Mouse (Mus musculus) lung, adult 2 months (tissue): ENCODE data around the gene Irf1. TPM values are rescaled to one million over a fixed set of nuclear protein-coding genes. Genes with fewer than 3 reads are reported as not detected.
A peak's percentile ranks its signal among the peaks of the same experiment; 100 is the strongest.

Experiments used
- DNase-seq: peaks from one replicate; pipeline ENCODE4 v3.0.0; 2022
- H3K4me1 ChIP-seq: fragments of 200-500 bp; 2 replicates; pipeline ENCODE4 v1.6.1; 2011; ENCODE audit warnings: low read length; ENCODE audit not compliant: control insufficient read depth, insufficient read depth
- H3K4me3 ChIP-seq: fragments of 200-500 bp; replicated peaks from 2 replicates; pipeline ENCODE3; 2011; ENCODE audit warnings: low read depth, mild to moderate bottlenecking, control low read depth, low read length; ENCODE audit errors: extremely low read depth
- CTCF ChIP-seq: fragments of 200-500 bp; IDR thresholded peaks from 2 replicates; pipeline ENCODE4 v1.5.1; 2011; ENCODE audit warnings: mild to moderate bottlenecking, low read length, control low read depth; ENCODE audit not compliant: insufficient read depth
- POLR2A ChIP-seq: fragments of 200-500 bp; IDR thresholded peaks from 2 replicates; pipeline ENCODE4 v1.6.1; 2011; ENCODE audit warnings: low read depth, mild to moderate bottlenecking, control low read depth, low read length, borderline replicate concordance; ENCODE audit errors: extremely low read depth
- WGBS: fragments of 180-500 bp; shearing (Covaris S2); methylation state at CpG from one replicate; pipeline ENCODE4 v1.1.7; 2018; 5-methylcytosine and 5-hydroxymethylcytosine counted together
- polyA plus RNA-seq: library from polyadenylated mRNA; depleted of rRNA; stranded (reverse); fragments of >200 nt; gene quantifications from 2 replicates; pipeline ENCODE4 v1.2.3, GENCODE M21; 2012

The Irf1 gene
- polyA plus RNA-seq, 1 experiment = 130 TPM

GRCm38 (mm10) chr11:53794671-53795557 is 25.1 kb downstream of the Irf1 start:
- peak; percentile 24; the same call in 1 of the 2 replicates for TF ChIP-seq CTCF
- peak; percentile 31; the same call in 1 of the 2 replicates for TF ChIP-seq POLR2A
- Histone ChIP-seq H3K4me3 (no peak overlapping the region), H3K4me1 (peaks cover 34% of the 10 kb centered on the region)
- 13% methylated on average over 25 of the region's 25 CpGs for WGBS
- peak; percentile 49 for DNase-seq

DNA sequence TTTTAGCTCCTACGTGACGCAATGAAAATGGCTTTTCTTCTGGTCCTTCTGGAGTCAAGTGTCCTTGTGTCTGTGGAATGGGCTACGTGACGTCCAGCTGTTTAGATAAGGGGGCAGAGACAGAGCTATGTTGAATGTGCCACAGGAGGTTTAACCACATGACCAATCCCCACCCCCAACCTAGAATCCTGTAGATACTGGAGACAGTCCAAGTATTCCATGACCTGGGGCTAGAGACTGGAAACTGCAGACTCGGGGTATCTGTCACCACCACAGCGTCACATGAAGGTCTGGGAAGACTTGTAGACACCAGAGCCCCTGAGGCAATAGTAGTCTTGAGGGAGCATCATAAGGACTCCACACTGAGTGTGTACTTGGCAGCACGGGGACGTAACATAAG is 26.0 kb downstream of the Irf1 start:
- no peak for DNase-seq
- Histone ChIP-seq H3K4me3 (no peak overlapping the region), H3K4me1 (peaks cover 34% of the 10 kb centered on the region)
- WGBS = 33% methylated on average over 8 of the region's 8 CpGs
- TF ChIP-seq CTCF (no peak), POLR2A (no peak)

DNA sequence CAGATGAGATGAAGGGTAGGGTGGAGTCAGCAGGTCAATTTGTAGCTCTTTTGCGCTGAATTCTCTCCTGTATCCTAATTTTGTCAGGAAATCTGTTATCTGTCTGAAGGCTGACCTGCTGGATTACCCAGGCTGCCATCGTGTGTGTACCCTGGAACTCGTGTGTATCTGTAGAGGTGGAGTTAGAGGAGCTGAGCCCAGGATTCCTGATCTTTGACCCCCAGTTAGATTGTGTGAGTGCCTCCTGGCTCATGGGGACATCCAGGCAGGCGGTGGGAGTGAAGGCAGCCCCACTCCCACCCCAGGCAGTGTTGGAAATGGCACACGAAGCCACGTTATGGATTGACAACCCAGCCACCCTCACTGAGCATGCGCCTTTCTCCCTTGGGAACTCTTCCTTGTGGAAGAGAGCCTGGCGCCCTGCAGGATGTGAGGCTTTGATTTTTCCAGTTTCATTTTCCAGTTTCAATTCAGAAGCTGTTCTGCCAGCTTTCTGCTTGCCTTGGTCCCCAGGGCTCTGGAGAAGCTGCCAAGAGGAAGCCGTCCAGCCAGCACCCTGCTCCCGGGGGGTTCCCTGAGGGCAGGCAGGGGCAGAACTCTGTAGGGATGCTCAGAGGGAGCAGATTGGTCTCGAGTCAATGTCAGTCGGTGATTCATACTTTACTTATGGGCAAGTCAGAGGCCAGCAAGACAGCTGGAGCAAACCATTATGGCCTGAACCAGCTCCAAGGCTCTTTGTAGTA is 26.8 kb downstream of the Irf1 start:
- peak; percentile 55 for DNase-seq
- WGBS = 18% methylated on average over 12 of the region's 12 CpGs
- H3K4me1 ChIP-seq = peaks cover 34% of the 10 kb centered on the region
- no peak for TF ChIP-seq POLR2A
- TF ChIP-seq CTCF = no peak
- H3K4me3 ChIP-seq = no peak overlapping the region

DNA sequence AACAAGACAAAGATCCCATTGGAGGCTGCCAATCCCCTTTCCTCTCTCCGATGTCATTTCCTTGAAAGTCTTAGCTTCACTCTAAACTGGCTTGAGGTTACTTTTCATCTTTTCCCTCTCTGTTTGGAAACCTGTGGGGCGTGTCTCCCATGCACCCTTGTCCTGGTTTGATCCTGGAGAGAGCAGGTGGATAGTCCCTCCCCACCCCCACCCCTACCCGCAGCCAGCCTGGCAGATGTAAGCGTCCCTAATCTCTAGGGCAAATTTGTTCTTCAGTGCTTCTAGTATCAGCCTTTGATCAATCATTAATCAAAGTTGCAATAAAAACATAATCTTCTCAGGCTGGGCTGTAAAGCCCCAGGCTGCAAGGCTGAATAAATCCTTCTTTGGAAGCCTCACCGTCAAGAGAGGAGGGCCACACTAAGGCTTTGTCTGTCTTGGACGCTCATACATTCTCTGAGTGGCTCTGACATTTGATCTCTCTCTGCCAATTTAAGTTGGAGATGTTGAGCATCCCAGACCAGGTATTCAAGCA is 27.6 kb downstream of the Irf1 start:
- no peak for TF ChIP-seq POLR2A
- no peak for TF ChIP-seq CTCF
- no peak for DNase-seq
- H3K4me1 ChIP-seq = peaks cover 34% of the 10 kb centered on the region
- WGBS = 47% methylated on average over 6 of the region's 6 CpGs
- no peak overlapping the region for H3K4me3 ChIP-seq

DNA sequence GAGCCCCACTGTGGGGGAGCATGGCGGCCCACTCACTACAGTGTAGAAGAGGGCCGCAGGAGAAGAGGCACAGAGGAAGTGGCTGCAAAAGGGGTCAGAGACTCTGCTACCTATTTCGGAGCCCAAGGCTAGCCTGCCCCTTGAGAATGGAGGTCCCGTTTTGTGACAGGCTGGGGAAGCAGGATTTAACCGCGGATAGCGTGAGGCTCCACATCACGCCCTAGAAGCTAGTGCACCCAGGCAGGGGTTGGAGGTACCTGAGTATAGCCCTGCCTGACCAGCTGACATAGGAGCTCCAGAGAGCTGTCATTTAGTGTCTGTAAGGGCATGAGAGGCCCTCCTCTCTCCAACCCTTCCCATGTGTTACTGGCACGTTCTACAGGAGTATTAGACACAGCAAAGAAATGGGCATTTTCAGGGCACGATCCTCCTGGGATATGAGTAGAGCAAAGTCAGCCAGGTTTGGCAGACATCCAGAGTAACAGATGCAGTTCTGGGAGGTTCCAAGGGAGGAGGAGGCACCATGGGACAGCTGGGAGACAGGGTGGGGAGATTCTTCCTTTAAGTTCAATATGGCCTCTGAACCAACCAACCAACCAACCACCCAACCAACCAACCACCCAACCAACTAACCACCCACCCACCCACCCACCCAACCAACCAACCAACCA is 28.4 kb downstream of the Irf1 start:
- WGBS = 87% methylated on average over 10 of the region's 10 CpGs
- H3K4me3 ChIP-seq = no peak overlapping the region
- TF ChIP-seq POLR2A = no peak
- TF ChIP-seq CTCF = no peak
- H3K4me1 ChIP-seq = peaks cover 34% of the 10 kb centered on the region
- DNase-seq = no peak

DNA sequence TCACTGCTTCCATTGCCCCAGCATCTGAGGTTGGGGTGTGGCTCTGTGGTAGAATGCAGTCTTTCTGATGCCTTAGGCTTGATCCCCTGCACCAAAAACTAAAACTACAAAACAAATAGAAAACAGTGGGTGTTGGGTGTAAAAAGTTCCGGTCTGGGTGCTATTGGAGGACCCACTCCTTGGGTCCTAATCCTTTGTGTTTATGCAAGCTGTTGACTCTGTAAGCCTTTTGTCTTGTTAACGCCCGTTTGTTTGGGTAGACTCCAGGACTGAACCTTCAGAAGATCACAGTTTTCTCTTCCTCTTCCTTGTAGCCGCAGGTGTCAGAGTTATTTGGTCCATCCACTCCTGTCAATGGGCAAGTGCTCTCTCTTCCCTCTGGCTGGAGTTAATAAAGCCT is 30.2 kb downstream of the Irf1 start:
- no peak for TF ChIP-seq CTCF
- TF ChIP-seq POLR2A = no peak
- H3K4me3 ChIP-seq = no peak overlapping the region
- H3K4me1 ChIP-seq = peaks cover 20% of the 10 kb centered on the region
- no peak for DNase-seq
- 58% methylated on average over 4 of the region's 4 CpGs for WGBS

DNA sequence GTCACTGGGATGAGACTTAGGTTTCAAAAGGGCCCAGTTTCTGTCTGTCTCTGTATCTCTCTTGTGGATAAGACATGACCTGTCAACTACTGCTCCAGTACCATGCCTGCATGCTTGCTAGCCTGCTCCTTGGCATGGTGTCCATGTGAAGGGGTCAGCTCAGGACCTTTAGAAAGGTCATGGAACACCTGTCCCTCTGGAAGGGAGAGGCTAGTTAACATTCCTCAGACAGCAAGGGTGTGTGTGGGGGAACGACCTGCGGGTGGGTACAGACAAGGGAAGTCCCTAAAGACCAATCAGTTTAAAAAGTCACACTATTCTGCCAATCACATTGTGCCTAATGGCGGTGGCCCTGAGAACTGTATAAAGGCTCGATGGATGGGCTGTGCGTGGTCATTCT is 31.2 kb downstream of the Irf1 start:
- no peak overlapping the region for H3K4me3 ChIP-seq
- no peak for TF ChIP-seq POLR2A
- TF ChIP-seq CTCF = no peak
- 89% methylated on average over 5 of the region's 5 CpGs for WGBS
- DNase-seq = no peak
- H3K4me1 ChIP-seq = peaks cover 18% of the 10 kb centered on the region

DNA sequence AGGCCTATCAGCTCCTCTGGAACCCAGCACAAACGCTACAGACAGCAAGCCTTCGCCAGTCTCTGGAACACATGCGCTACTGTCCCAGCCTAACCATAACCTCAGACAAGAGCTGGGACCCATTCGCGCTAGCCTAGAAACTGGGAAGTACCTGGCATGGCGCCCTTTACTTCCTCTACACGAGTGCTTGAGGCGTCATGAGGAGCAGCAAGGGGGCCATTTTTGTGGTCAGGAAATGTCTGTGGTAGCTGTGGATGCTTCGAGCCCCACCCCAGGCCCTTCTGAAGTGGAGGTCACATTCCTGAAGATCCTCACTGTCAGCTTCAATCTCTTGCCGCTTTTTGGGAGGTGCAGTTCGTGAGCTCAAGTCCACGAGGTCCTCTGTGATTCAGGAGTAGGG is 33.3 kb downstream of the Irf1 start:
- no peak for TF ChIP-seq POLR2A
- no peak for TF ChIP-seq CTCF
- no peak for DNase-seq
- 51% methylated on average over 12 of the region's 12 CpGs for WGBS
- Histone ChIP-seq H3K4me1 (peaks cover 12% of the 10 kb centered on the region), H3K4me3 (no peak overlapping the region)

DNA sequence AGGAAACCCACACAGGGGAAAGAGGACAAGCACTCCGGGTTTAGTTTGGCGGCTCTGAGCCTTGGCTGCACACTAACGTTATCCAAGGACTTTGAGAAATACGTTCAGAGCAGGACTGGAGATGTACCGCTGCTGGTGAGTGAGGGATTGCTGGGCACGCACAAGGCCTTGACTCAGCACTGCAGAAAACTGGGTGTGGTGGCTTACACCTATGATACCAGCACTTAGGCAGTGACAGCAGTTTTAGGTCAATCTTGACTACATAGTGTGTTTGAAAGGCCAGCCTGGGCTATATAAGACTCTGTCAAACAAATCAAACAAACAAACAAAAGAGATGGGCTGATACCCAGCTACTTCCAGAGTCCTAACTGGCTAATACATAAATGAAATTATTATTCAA is 33.7 kb downstream of the Irf1 start:
- no peak for DNase-seq
- Histone ChIP-seq H3K4me1 (peaks cover 12% of the 10 kb centered on the region), H3K4me3 (no peak overlapping the region)
- TF ChIP-seq CTCF (no peak), POLR2A (no peak)
- 67% methylated on average over 6 of the region's 6 CpGs for WGBS
